Mouse (Mus musculus) ovary, postnatal 10 days (tissue): ENCODE measurements around the gene Gnas.

Experiments used
- DNase-seq: peaks from one replicate; pipeline ENCODE4 v3.0.0; 2022; ENCODE audit warnings: low spot score

The Gnas gene

DNA sequence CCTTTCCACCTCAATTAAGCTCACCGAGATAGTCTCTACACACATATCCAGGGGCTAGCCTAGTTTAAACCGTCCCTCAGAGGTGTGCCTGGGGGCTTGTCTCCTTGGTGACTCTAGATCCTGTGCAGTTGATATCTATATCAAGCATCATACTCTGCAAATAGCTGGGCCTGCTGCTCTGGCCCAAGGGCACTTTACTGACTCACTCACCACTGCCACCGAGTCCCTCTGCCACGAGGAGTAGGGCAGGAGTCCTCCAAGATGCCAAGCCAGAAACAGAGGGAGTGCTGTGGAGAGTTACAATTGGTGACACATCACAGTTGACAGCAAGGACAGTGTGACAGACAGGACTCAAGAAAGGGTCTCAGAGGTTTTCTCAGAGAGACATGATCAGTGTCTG, 75.5 kb downstream of the Gnas start:
- DNase-seq = no peak

DNA sequence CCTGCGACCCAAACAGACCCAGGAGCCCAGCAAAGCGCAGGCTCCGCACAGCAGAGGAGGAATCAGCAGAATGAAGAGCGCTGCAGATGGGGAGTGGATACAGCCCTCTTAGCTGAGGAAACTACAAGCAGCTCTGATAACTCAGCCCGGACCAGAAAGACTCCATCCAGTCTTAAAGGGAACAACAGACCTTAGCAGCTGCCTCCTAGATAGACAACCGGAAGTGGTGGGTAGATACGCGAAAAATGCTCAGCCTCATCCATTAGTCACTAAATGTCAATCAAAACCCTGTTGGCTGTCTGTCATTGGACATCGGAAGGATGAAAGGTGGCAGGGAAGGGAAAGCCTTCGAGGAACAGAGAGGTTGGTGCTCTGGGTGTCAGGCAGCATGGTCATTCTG, 82.5 kb downstream of the Gnas start:
- DNase-seq = no peak

DNA sequence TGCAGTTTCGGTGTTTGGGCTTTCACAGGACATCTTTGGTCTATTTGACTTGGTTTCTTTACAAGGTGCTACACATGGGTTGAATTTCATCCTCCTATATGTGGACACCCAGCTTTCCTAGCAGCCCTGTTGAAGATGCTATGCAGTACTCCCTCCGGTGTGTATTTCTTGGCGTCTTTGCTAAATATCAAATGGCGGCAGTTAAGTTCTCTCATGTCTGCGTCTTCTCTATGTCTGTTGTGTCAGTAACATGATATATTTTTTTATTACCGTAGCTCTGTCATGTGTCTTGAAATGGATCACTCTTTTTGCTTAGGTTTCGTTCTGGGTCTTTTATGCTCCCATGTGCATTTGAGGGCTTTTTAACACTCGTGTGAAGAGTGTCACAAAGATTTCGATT, 96.9 kb downstream of the Gnas start:
- DNase-seq = no peak

DNA sequence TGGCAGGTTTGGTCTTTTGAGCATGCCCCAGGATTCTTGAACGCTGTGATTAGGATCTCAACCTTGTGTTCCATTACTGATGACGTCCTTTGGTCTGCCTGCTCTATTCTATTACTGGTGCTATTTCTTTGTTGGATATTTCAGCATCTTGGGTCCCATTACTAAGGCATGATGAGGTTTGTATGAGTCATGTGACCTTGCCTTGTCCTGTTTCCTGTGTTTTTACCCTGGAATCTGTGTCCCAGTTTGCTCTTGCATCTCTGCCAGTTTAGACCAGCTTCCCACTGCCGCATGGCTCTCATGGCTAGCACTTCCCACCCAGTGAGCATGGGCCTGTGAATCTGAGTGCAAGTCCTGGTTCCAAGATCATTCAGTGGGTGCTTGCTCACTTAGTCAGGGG, 107.8 kb downstream of the Gnas start:
- DNase-seq = no peak

DNA sequence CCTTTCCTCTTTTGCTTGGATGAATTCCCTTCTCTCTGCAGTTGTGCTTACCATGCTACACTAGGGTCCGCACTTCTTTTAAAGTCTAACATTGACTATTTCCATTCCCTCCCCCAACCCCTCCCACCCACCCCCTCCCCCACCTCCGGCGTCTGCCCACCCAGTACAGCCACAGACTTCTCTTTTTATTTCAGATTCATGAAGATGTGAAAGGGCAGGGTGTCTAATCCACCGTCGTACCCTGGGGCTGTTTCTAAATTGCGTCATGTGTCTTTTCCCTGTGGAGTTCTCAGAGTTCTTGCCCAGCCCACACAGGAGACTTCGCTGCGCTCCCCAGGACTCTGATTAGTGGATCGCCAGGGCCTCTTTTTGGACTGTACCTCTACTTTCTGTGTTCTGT, 108.4 kb downstream of the Gnas start:
- DNase-seq = no peak

DNA sequence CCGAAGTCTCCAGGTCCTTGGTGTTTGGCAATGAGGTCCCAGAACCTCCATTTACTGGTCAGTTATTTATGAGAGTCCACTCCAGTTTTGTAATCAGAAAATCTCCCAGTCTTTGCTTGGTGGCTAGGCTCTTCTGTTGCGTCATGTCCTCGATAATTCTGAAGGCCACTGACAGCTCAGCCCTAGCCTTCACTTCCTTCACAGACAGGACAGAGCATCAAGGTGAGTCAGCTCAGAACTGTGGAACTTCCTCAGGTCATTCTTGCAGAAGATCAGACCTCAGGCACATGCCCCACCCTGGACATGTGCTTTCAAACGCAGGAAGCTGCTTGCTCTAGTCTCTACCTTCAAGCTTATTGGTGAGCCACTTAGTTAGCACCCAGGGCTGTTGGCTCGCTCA, 109.3 kb downstream of the Gnas start:
- no peak for DNase-seq
